Mouse (Mus musculus) midbrain, embryonic 15.5 days (tissue): Measurements from ENCODE around the gene Cfap20. TPM values are rescaled to one million over a fixed set of nuclear protein-coding genes. Genes with fewer than 3 reads are reported as not detected.
A peak's percentile ranks its signal among the peaks of the same experiment; 100 is the strongest.

ENCODE experiments used
- ATAC-seq: fragments of 200-750 bp; cut with Nextera tagmentation; replicated peaks from 2 replicates; pipeline ENCODE4 v1.8.0; 2017; ENCODE audit warnings: moderate TSS enrichment
- H3K27ac ChIP-seq: fragments of 300-500 bp; sonication (generic); 2 replicates; pipeline ENCODE4 v1.5.1; 2015; ENCODE audit warnings: mild to moderate bottlenecking, inconsistent platforms
- H3K27me3 ChIP-seq: fragments of 300-500 bp; sonication (generic); replicated peaks from 2 replicates; pipeline ENCODE4 v1.6.1; 2015; ENCODE audit warnings: inconsistent platforms
- H3K36me3 ChIP-seq: fragments of 300-500 bp; sonication (generic); replicated peaks from 2 replicates; pipeline ENCODE4 v1.6.1; 2015; ENCODE audit warnings: inconsistent platforms
- H3K4me1 ChIP-seq: fragments of 300-500 bp; sonication (generic); 2 replicates; pipeline ENCODE4 v1.6.1; 2015; ENCODE audit warnings: inconsistent platforms
- H3K4me2 ChIP-seq: fragments of 300-500 bp; sonication (generic); 2 replicates; pipeline ENCODE4 v1.6.1; 2015; ENCODE audit warnings: inconsistent platforms, mild to moderate bottlenecking, moderate library complexity
- H3K4me3 ChIP-seq: fragments of 300-500 bp; sonication (generic); 2 replicates; pipeline ENCODE4 v1.5.1; 2015; ENCODE audit warnings: mild to moderate bottlenecking, inconsistent platforms
- H3K9ac ChIP-seq: fragments of 300-500 bp; sonication (generic); 2 replicates; pipeline ENCODE4 v1.6.1; 2015; ENCODE audit warnings: mild to moderate bottlenecking, inconsistent platforms
- H3K9me3 ChIP-seq: fragments of 300-500 bp; sonication (generic); 2 replicates; pipeline ENCODE4 v1.6.1; 2016; ENCODE audit warnings: inconsistent platforms
- WGBS: fragments of 180-500 bp; shearing (Covaris S2); methylation state at CpG from one replicate; pipeline ENCODE4 v1.1.7; 2015; ENCODE audit warnings: mixed read lengths; 5-methylcytosine and 5-hydroxymethylcytosine counted together
- polyA plus RNA-seq: library from polyadenylated mRNA; unstranded; fragments of >200 nt; fragmentation: Nextera tagmentation; extraction: Ambion mirVana; gene quantifications from 2 replicates; pipeline ENCODE4 v1.2.1, GENCODE M21; 2015

Cfap20 gene
- polyA plus RNA-seq, 1 experiment from 2014 or later, result 121 TPM

DNA sequence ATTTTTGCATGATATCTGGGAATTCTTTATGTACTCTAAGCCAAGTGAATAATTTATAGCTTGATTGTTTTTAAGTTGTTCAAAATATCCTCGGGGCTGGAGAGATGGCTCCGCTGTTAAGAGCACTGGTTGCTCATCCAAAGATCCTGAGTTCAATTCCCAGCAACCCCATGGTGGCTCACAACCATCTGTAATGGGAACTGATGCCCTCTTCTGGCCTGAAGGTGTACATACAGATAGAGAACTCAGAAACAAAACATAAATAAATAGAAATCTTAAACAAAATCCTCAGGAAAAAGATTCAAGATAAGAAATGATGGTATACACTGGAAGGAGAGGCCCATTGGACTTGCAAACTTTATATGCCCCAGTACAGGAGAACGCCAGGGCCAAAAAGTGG is 1.3 kb upstream of the Cfap20 start:
- WGBS, result 98% methylated on average over 3 of the region's 3 CpGs
- Histone ChIP-seq H3K4me1 (peaks cover 30% of the 10 kb centered on the region), H3K4me3 (no peak overlapping the region), H3K27me3 (no peaks in the 10 kb centered on the region), H3K36me3 (no peaks in the 10 kb centered on the region), H3K4me2 (no peak overlapping the region), H3K9me3 (no peaks in the 10 kb centered on the region), H3K9ac (no peak overlapping the region), H3K27ac (no peak overlapping the region)
- no peak for ATAC-seq

DNA sequence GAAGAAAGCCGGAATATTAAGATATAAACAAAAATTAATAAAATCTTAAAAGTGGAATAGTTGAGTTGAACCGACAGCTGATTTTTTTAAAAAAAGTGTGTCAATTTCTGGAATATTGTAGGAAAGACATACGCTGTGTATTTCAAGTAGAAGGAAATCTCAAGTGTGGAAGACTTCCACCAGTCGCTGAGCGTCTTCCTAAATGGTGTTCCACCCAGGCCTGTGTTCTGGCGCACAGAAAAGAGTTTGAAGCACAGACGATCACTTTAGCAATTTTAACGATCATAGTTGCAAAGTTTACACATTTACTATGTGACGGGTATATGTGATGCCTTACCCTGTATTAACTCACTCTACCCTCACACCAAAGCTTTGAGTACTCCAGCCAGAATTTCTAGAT is 802 bp upstream of the Cfap20 start:
- 0 out of 2 replicates have a peak overlapping the region, but pooled peaks have one; percentile 90 for H3K27ac ChIP-seq
- no peaks in the 10 kb centered on the region for H3K27me3 ChIP-seq
- no peak for ATAC-seq
- H3K4me2 ChIP-seq, result peak overlapping the region; percentile 49
- H3K9me3 ChIP-seq, result no peaks in the 10 kb centered on the region
- no peaks in the 10 kb centered on the region for H3K36me3 ChIP-seq
- H3K9ac ChIP-seq, result no peak overlapping the region
- H3K4me3 ChIP-seq, result peak overlapping the region; percentile 72; the same call in 1 of the 2 replicates
- peaks cover 34% of the 10 kb centered on the region for H3K4me1 ChIP-seq
- 92% methylated on average over 9 of the region's 9 CpGs for WGBS

DNA sequence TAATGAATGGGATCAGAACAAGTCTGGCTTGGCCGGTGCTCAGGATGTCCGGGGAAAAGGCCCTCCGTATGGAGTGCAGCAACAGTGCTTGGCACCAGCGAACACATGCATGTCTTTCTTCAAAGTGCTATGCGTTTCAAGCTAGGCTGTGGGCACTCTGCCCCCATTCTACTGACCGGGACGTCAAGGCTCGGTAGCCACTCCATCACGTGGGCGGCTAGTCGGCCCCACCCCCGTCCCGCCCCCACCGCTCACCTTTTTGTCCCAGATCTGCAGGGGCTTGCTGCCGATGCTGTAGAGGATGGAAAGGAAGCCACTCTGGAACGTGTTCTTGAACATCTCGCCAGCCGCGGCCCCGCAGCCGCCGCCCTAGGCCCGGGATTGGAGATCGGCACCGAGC is 436 bp downstream of the Cfap20 start:
- Histone ChIP-seq H3K4me2 (peak overlapping the region; percentile 64), H3K4me3 (peak overlapping the region; percentile 72), H3K9me3 (no peaks in the 10 kb centered on the region), H3K27me3 (no peaks in the 10 kb centered on the region), H3K27ac (peak overlapping the region; percentile 90), H3K4me1 (peaks cover 47% of the 10 kb centered on the region), H3K9ac (peak overlapping the region; percentile 80), H3K36me3 (no peaks in the 10 kb centered on the region)
- peak; percentile 65 for ATAC-seq
- 0% methylated on average over 24 of the region's 25 CpGs for WGBS

DNA sequence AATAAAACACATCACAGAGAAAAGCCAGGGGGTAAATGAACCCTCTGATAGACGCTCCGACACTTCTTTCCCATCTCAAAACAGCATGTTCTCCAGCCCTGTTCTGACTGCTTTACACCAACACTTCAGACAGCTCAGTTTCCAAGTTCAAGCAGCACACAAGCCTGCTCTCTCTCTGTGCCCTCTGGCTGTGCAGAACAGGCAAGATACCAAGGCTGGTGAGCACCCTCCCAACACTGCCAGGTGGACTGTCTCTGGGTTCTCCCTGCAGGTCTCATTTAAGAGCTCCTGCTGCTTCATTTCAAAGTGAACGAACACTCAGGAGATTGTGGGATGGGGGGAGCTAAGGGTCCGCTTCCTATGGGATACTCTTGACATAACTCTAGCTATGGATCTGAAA is 1.5 kb downstream of the Cfap20 start:
- Histone ChIP-seq H3K27me3 (no peaks in the 10 kb centered on the region), H3K36me3 (no peaks in the 10 kb centered on the region), H3K4me3 (peak overlapping the region; percentile 72), H3K4me1 (peaks cover 57% of the 10 kb centered on the region), H3K4me2 (peak overlapping the region; percentile 64), H3K27ac (no peak overlapping the region), H3K9ac (peak overlapping the region; percentile 80), H3K9me3 (no peaks in the 10 kb centered on the region)
- no peak for ATAC-seq
- WGBS, result 64% methylated on average over 4 of the region's 4 CpGs

DNA sequence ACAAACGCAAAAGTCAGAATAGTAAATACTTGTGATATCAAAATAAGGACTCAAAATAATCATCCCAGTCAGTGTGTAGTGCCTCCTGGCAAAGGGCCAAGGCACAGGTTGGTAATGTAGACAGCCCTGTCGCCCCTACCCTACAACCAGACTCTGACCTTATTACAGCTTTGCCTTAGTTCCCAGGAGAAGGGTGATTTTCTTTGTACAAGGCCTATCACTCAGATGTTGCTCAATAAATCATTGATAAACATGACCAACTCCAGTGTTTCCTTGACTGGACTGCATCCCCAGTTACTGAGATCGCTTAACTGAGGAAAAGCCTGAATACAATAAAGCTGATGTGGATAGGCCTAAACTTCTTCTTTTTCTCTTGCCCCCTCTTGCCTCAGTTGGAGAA is 2.2 kb downstream of the Cfap20 start:
- Histone ChIP-seq H3K9me3 (no peaks in the 10 kb centered on the region), H3K4me2 (peak overlapping the region; percentile 64), H3K36me3 (no peaks in the 10 kb centered on the region), H3K27ac (no peak overlapping the region), H3K9ac (no peak overlapping the region), H3K4me3 (peak overlapping the region; percentile 10; the same call in 1 of the 2 replicates), H3K27me3 (no peaks in the 10 kb centered on the region), H3K4me1 (peaks cover 64% of the 10 kb centered on the region)
- ATAC-seq, result no peak
- 78% methylated on average over 3 of the region's 3 CpGs for WGBS

DNA sequence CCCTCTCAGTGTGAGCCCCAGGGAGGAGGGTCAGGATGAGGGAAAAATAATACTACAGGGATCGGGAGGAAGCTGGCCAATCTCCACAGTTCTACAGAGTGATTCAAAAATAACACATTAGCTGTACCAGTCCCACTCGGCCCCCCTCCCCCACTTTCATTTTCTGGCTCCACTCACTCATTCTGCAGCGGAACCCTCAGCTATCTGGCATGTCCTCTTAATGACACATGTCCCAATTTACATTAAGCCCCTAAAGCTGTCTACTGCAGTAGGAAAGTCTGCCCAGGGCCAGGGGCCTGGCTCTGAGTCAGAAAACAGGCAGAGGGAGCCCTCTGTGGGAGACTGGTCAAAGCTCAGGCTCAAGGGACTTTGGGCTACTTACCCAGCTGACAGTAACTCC is 4.7 kb downstream of the Cfap20 start:
- peak overlapping the region; percentile 6; the same call in 1 of the 2 replicates for H3K4me3 ChIP-seq
- H3K27me3 ChIP-seq, result no peaks in the 10 kb centered on the region
- WGBS, result 1% methylated on average over 3 of the region's 3 CpGs
- H3K9ac ChIP-seq, result 0 out of 2 replicates have a peak overlapping the region, but pooled peaks have one; percentile 13
- peak; percentile 29; the same call in 1 of the 2 replicates for ATAC-seq
- peak overlapping the region; percentile 37 for H3K4me2 ChIP-seq
- peak overlapping the region; percentile 59 for H3K27ac ChIP-seq
- peaks cover 78% of the 10 kb centered on the region for H3K4me1 ChIP-seq
- no peaks in the 10 kb centered on the region for H3K36me3 ChIP-seq
- H3K9me3 ChIP-seq, result no peaks in the 10 kb centered on the region

DNA sequence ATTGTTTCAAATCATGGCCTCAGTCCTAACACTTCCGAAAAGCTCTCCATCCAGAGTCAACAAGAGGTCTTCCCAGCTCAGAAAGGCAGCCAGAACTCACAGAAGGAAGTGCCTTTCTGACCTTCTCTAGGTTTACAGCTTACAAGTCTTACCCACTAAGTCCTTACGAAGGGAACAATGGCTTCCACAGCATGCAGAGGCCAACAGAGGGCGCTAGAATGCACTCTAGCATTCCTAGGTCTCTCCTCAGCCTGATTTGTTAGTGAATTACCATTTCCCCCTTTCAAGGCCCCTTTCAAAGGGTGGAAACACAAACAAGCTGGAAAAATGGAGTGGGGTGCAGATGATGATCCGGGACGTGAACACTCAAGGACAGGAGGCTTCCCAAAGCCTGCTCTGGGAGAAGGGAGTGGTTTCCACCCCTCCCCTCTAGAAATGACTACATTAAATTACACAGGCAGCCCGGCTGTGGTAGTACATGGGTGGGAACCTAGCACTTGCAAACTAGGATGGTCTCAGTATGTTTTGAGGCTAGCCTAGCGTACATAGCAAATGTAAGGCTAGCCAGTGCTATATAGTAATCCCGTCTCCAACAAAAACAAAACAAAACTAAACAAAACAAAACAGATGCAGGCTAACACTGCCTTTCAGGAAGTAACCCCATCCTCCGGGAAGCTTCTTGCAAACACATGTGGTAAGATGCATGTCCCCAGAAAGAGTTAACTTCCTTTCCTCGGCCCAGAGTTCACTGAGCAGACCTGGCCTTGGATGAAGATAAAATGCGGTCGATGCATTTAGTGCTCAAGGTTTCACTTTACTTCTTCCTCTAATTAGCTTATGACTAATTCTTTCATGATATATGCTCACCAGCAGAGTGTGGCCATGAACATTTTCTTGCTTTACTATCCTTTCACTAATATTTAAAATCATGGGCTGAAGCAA is 6.8 kb downstream of the Cfap20 start:
- H3K9ac ChIP-seq, result no peak overlapping the region; the same call in 1 of the 2 replicates
- peaks cover 66% of the 10 kb centered on the region for H3K4me1 ChIP-seq
- peak overlapping the region; percentile 31 for H3K4me2 ChIP-seq
- H3K27ac ChIP-seq, result peak overlapping the region; percentile 74
- H3K4me3 ChIP-seq, result no peak overlapping the region
- no peaks in the 10 kb centered on the region for H3K27me3 ChIP-seq
- no peaks in the 10 kb centered on the region for H3K9me3 ChIP-seq
- peak; percentile 48 for ATAC-seq
- 35% methylated on average over 12 of the region's 12 CpGs for WGBS
- H3K36me3 ChIP-seq, result peaks cover 2% of the 10 kb centered on the region

DNA sequence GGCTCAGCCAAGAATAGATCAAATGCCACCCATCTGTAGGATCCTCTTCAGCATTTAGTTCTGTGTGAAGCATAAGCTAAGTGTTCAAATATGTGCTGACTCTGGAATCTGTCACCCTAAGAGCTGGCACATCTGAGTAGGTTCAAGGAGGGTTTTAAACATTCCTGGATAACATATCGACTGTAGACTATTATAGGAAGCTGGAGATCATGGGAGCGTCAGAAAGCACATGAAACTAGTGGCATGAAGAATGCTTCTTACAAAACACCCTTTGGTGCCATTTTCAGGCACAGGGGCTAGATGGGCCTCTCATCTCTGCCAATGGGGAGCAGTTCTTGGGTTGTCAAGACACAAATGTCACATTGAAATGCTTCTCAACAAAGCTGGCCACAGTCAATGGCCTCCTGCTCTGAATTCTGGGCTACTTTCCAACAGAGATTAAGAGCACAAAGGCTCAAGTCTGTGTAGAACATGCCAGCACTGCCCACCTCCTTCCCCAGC is 7.8 kb downstream of the Cfap20 start:
- 40% methylated on average over 2 of the region's 2 CpGs for WGBS
- Histone ChIP-seq H3K4me3 (no peak overlapping the region), H3K4me1 (peaks cover 55% of the 10 kb centered on the region), H3K36me3 (peaks cover 7% of the 10 kb centered on the region), H3K9me3 (no peaks in the 10 kb centered on the region), H3K9ac (no peak overlapping the region), H3K27me3 (no peaks in the 10 kb centered on the region), H3K27ac (peak overlapping the region; percentile 74), H3K4me2 (no peak overlapping the region)
- peak; percentile 57 for ATAC-seq

DNA sequence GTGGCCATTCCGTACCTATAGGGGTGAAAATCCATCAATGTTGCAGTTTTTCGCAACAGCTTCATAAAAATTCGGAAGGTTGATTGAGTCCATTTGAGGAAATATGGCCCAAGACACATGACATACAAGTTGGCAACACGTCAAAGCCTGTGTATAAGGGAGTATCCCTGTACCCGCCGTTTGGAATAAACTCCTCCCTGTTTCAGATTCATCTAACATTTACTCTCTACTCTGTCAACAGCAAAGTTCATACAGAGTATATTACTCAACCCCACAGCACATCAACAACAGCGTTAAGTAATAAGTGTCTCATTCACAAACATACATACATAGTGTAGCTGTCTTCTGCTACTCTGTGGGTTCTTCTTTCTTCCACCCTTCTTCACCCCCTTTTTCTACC is 10.0 kb downstream of the Cfap20 start:
- no peak overlapping the region for H3K9ac ChIP-seq
- no peak overlapping the region for H3K4me3 ChIP-seq
- 93% methylated on average over 7 of the region's 7 CpGs for WGBS
- no peak overlapping the region for H3K27ac ChIP-seq
- H3K4me1 ChIP-seq, result peaks cover 35% of the 10 kb centered on the region
- H3K36me3 ChIP-seq, result peaks cover 20% of the 10 kb centered on the region
- H3K9me3 ChIP-seq, result no peaks in the 10 kb centered on the region
- ATAC-seq, result no peak
- H3K27me3 ChIP-seq, result no peaks in the 10 kb centered on the region
- H3K4me2 ChIP-seq, result no peak overlapping the region

DNA sequence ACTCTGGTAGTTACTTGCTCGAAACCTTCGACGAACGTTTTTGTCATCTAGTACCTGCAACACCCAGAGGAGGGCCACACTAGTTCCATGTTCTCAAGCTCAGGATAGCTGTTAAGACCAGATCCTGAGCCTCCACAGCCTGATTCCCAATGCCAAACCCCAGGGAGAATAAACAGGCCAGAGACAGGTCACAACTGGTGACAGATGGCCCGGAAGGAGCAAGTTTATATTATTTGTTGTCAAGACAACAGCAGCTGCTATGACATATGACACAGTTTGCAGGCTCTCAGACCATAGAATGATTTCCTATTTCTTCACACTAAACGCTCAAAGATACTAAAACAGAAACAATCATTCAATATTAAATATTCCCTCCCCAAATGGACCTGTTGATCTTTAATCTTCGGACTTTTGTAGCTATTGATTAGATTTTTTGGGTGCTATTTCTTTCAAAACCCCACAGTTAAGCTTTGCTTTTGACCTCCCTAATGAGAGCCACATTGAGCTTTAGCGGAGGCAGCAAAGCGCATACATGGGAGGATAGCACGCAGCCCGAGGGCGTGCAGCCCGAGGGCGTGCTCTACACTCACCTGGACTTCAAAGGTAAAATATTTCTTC is 12.4 kb downstream of the Cfap20 start:
- 87% methylated on average over 14 of the region's 14 CpGs for WGBS
- H3K9ac ChIP-seq, result no peak overlapping the region
- no peaks in the 10 kb centered on the region for H3K27me3 ChIP-seq
- H3K4me1 ChIP-seq, result peaks cover 12% of the 10 kb centered on the region
- no peaks in the 10 kb centered on the region for H3K9me3 ChIP-seq
- H3K4me3 ChIP-seq, result no peak overlapping the region
- no peak overlapping the region for H3K27ac ChIP-seq
- no peak for ATAC-seq
- H3K36me3 ChIP-seq, result peaks cover 20% of the 10 kb centered on the region
- no peak overlapping the region for H3K4me2 ChIP-seq

DNA sequence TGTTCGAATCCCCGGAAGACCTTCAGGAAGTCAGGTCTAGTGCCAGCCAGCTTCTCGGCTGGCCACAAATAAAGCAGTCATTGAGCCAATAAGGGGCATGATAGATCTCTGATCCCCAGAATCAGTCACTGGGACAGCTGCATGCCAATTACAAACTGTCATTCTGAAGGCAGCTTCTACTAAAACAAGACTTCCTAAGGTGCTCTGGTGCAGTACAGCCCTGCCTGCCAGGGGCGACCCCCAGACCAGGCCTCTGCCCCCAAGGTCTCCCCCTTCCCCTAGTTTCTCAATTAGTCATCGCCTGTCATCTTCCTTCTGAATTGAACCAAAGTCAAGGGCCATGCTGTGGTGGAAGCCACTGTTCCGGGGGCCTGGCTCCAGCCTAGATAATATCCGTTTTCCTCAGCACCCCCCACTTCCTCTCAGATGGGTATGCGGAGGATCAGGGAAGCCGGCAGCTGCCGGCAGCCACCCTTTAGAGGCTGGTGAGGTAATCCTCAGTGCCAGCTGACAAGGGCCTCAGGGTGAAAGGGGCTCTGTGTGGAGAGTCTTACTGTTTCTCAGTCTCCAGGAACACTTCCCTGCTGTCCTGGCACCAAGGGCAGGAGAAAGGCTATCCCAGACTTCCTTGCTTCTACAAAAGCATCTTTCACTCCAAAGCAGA is 23.2 kb downstream of the Cfap20 start:
- ATAC-seq, result no peak
- Histone ChIP-seq H3K9me3 (no peaks in the 10 kb centered on the region), H3K4me2 (no peak overlapping the region), H3K4me3 (no peak overlapping the region), H3K9ac (no peak overlapping the region), H3K27me3 (no peaks in the 10 kb centered on the region), H3K27ac (no peak overlapping the region), H3K4me1 (peaks cover 4% of the 10 kb centered on the region; the same call in 1 of the 2 replicates), H3K36me3 (no peaks in the 10 kb centered on the region)
- 46% methylated on average over 10 of the region's 10 CpGs for WGBS

DNA sequence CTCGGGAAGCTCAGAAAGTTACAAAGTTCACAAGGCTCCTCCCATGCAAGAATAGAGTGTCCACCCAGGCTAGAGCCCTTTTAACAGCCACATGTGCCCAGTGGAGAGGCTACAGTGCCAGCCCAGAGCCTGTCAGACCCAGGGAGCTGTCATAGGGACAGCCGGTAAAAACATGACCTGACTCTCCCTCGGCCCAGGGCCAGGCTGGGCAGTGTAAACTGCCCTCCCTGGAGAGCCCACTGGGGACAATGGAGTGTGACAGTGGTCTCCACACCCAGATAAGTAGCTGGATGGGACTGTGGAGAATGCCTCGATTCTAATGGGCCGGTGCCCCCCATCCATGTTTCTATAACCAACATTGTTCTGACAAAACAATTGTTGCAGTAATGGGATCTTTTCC is 25.2 kb downstream of the Cfap20 start:
- Histone ChIP-seq H3K9ac (no peak overlapping the region), H3K27ac (no peak overlapping the region), H3K27me3 (no peaks in the 10 kb centered on the region), H3K4me3 (no peak overlapping the region), H3K36me3 (no peaks in the 10 kb centered on the region), H3K4me1 (peaks cover 4% of the 10 kb centered on the region; the same call in 1 of the 2 replicates), H3K4me2 (no peak overlapping the region), H3K9me3 (no peaks in the 10 kb centered on the region)
- no peak for ATAC-seq
- 87% methylated on average over 5 of the region's 5 CpGs for WGBS
